Mouse (Mus musculus) heart, adult 2 months (tissue): ENCODE results near the gene Dock2. TPM values are rescaled to one million over a fixed set of nuclear protein-coding genes. Genes with fewer than 3 reads are reported as not detected.
A peak's percentile ranks its signal among the peaks of the same experiment; 100 is the strongest.
"Not testable (repeated sequence)": the region's sequence is repeated elsewhere in the genome, so short reads cannot be mapped to it uniquely, and the experiment has no call there.

Source experiments
- DNase-seq, 2 experiments: peaks; one replicate each; pipeline ENCODE4 v3.0.0; 2021
- H3K27ac ChIP-seq: fragments of 200-600 bp; 2 replicates; pipeline ENCODE4 v1.8.1; 2022
- H3K27me3 ChIP-seq: fragments of 200-500 bp; 2 replicates; pipeline ENCODE4 v1.6.1; 2012; ENCODE audit warnings: mild to moderate bottlenecking, low read length, inconsistent platforms, mixed read lengths; ENCODE audit not compliant: control insufficient read depth, insufficient read depth
- H3K36me3 ChIP-seq: fragments of 200-500 bp; 2 replicates; pipeline ENCODE4 v1.6.1; 2012; ENCODE audit warnings: low read length, inconsistent platforms; ENCODE audit not compliant: control insufficient read depth, insufficient read depth
- H3K4me1 ChIP-seq: fragments of 200-500 bp; 2 replicates; pipeline ENCODE4 v1.6.1; 2011; ENCODE audit warnings: low read length; ENCODE audit not compliant: control insufficient read depth, insufficient read depth
- H3K4me3 ChIP-seq: fragments of 200-600 bp; 2 replicates; pipeline ENCODE4 v1.8.1; 2022
- H3K79me2 ChIP-seq: fragments of 200-500 bp; replicated peaks from 2 replicates; pipeline ENCODE4 v1.6.1; 2012; ENCODE audit warnings: mild to moderate bottlenecking, inconsistent platforms, low read length, moderate library complexity, mixed read lengths; ENCODE audit not compliant: control insufficient read depth, insufficient read depth
- H3K9ac ChIP-seq: fragments of 200-500 bp; 2 replicates; pipeline ENCODE4 v1.6.1; 2012; ENCODE audit warnings: low read depth, mild to moderate bottlenecking, control low read depth, inconsistent platforms, low read length, mixed read lengths
- CTCF ChIP-seq: fragments of 200-600 bp; IDR thresholded peaks from 2 replicates; pipeline ENCODE4 v1.8.1; 2022; ENCODE audit warnings: antibody characterized with exemption, mild to moderate bottlenecking, moderate library complexity
- EP300 ChIP-seq: fragments of 200-500 bp; IDR thresholded peaks from 2 replicates; pipeline ENCODE4 v1.6.1; 2011; ENCODE audit warnings: low read depth, low read length, control low read depth; ENCODE audit not compliant: insufficient read depth
- POLR2A ChIP-seq: fragments of 200-500 bp; IDR thresholded peaks from 2 replicates; pipeline ENCODE4 v1.6.1; 2011; ENCODE audit warnings: mild to moderate bottlenecking, low read depth, low read length, control low read depth; ENCODE audit not compliant: insufficient read depth
- WGBS: fragments of 180-500 bp; shearing (Covaris S2); methylation state at CpG from one replicate; pipeline ENCODE4 v1.1.7; 2018; 5-methylcytosine and 5-hydroxymethylcytosine counted together
- intact Hi-C: fragments of 180-260 bp; cut with DNase I; formaldehyde crosslinking; loops from one replicate; pipeline ENCODE4 v1.15.1; 2025
- polyA plus RNA-seq: library from polyadenylated mRNA; depleted of rRNA; stranded (reverse); fragments of >200 nt; gene quantifications from 2 replicates; pipeline ENCODE4 v1.2.3, GENCODE M21; 2012
- total RNA-seq, 2 experiments: library from RNA; stranded (reverse); gene quantifications; 2 replicates each; pipeline ENCODE4 v1.2.3; 2021

Gene Dock2
- total and polyA plus RNA-seq, 3 experiments: 1.7 to 3.4 (median 2.3) TPM

- DNase-seq: no peak
- TF ChIP-seq EP300: no peak
- peak; percentile 53 for TF ChIP-seq CTCF
- H3K27ac ChIP-seq: no peak overlapping the region
- no peaks in the 10 kb centered on the region for H3K27me3 ChIP-seq
- no peaks in the 10 kb centered on the region for H3K36me3 ChIP-seq
- no peaks in the 10 kb centered on the region for H3K4me1 ChIP-seq
- no peaks in the 10 kb centered on the region for H3K79me2 ChIP-seq
- no peak overlapping the region for H3K4me3 ChIP-seq
- 37% methylated on average over 5 of the region's 5 CpGs for WGBS
- no peak overlapping the region for H3K9ac ChIP-seq
- intact Hi-C loops: loop anchor here (10.0 kb wide), 1 partner anchor 569 kb away; no protein-coding TSS in a partner anchor
Measured at GRCm38 (mm10) chr11:34236091-34236759, 547.5 kb downstream of the Dock2 start.

DNA sequence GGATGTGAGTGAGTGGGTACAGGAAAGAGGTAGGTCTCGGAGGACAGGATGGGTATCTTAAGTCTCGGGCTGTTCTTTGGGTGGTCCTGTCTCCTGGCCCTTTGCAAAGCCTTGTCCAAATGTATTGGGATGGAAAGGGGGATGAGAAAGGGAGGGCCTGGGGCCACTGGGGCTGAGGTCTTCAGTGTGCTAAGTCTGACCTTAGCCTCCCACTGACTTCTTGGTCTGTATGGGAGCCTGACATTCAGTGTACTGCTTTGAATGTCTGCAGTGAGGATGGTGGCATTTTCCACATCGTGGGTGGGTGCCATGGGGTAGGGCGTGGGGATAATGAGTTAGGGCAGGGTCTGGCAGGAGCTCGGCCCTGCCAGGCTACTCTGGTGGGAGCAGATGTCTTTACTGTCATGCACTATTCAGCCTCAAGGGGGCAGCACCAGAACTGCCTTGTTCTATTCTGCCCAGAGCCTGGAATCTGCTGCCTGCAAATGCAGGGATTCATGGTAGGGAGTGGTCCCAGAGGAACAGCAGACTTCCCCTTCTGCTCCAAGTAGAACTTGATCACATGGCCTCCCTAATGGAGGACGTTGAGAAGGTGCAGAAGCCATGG is 554.8 kb downstream of the Dock2 start:
- peak; percentile 13 to 51 for DNase-seq
- Histone ChIP-seq H3K9ac (no peak overlapping the region), H3K27ac (no peak overlapping the region), H3K4me1 (no peaks in the 10 kb centered on the region), H3K4me3 (no peak overlapping the region), H3K36me3 (no peaks in the 10 kb centered on the region), H3K27me3 (no peaks in the 10 kb centered on the region), H3K79me2 (no peaks in the 10 kb centered on the region)
- no peak for TF ChIP-seq POLR2A
- peak; percentile 81 for TF ChIP-seq CTCF
- 34% methylated on average over 6 of the region's 6 CpGs for WGBS
- intact Hi-C loops: no loop called here

GRCm38 (mm10) chr11:34227180-34227579 is 556.5 kb downstream of the Dock2 start:
- DNase-seq: no peak
- Histone ChIP-seq H3K4me1 (no peaks in the 10 kb centered on the region), H3K27ac (no peak overlapping the region), H3K36me3 (no peaks in the 10 kb centered on the region), H3K27me3 (no peaks in the 10 kb centered on the region), H3K4me3 (no peak overlapping the region), H3K9ac (no peak overlapping the region), H3K79me2 (no peaks in the 10 kb centered on the region)
- intact Hi-C loops: no loop called here
- TF ChIP-seq CTCF (peak; percentile 68), POLR2A (no peak)
- 38% methylated on average over 1 of the region's 1 CpGs for WGBS

- H3K4me1 ChIP-seq, H3K36me3 ChIP-seq, H3K79me2 ChIP-seq, H3K27ac ChIP-seq, DNase-seq, intact Hi-C loops, H3K4me3 ChIP-seq, H3K9ac ChIP-seq, H3K27me3 ChIP-seq: not testable (repeated sequence)
- WGBS: 83% methylated on average over 4 of the region's 4 CpGs
Measured at GRCm38 (mm10) chr11:34220596-34220995, 563.1 kb downstream of the Dock2 start.

- TF ChIP-seq CTCF (peak; percentile 90), EP300 (no peak)
- Histone ChIP-seq H3K27me3 (no peaks in the 10 kb centered on the region), H3K9ac (no peak overlapping the region), H3K36me3 (no peaks in the 10 kb centered on the region), H3K27ac (no peak overlapping the region), H3K4me1 (no peaks in the 10 kb centered on the region), H3K79me2 (no peaks in the 10 kb centered on the region), H3K4me3 (no peak overlapping the region)
- peak; percentile 24 to 46 for DNase-seq
- WGBS: 15% methylated on average over 5 of the region's 5 CpGs
- intact Hi-C loops: loop anchor here (1.0 to 5.0 kb wide), 4 partner anchors 64 to 286 kb away; no protein-coding TSS in a partner anchor
Measured at GRCm38 (mm10) chr11:34212853-34213252, 570.8 kb downstream of the Dock2 start.

DNA sequence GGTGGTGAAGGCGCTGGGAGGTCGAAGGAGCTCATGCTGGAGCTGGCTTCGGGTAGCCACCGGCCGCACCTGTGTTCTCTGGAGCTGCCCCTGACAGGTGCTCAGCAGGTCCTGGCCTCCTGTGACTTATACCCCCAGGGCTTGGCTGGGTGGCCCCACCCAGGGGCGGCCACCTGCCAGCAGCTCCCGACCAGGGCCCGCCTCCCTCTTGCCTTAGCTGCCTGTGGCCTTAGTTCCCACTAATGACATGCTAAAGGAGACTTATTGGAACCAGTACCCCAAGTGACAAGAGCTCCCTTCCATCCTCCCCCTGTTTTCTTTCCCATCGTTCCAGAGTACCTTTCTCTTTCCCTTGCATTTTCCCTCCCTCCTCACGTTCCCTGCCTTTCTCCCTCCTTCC is 575.7 kb downstream of the Dock2 start, which contains the start of gene Foxi1:
TSS of gene Foxi1 (minus strand) at position 101 of the 400 bp plus-strand sequence.
- TF ChIP-seq EP300 (no peak), CTCF (no peak), POLR2A (no peak)
- 81% methylated on average over 9 of the region's 10 CpGs for WGBS
- Histone ChIP-seq H3K27me3 (no peaks in the 10 kb centered on the region), H3K79me2 (no peaks in the 10 kb centered on the region), H3K27ac (no peak within 1 kb of the TSS), H3K36me3 (no peaks in the 10 kb centered on the region), H3K4me1 (no peaks in the 10 kb centered on the region), H3K4me3 (no peak within 1 kb of the TSS), H3K9ac (no peak within 1 kb of the TSS)
- intact Hi-C loops: no loop called here
- DNase-seq: no peak
